Mouse (Mus musculus): ENCODE results near the gene Pros1. TPM values are rescaled to one million over a fixed set of nuclear protein-coding genes. Genes with fewer than 3 reads are reported as not detected.
A peak's percentile ranks its signal among the peaks of the same experiment; 100 is the strongest.

Gene Pros1
- total RNA-seq, 1 experiment = 37.6 TPM

DNA sequence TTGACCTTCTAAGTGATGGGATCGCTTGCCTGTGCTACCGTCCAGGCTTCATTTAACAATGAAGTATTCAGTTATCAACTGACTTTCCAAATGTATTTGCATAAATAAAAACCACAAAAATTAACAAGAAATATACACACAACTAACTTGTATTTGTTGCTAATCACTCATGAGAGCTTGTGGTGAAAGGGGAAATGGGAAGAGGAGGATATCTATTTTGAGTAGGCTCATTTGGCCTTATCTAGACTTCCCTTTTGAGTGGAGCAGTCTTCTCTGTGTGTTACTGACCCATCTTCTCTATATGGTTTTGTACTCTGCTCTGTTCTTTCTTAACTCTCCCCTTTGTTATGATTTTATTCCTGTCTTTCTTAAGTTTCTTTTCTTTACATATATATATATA is 2.2 kb downstream of the Pros1 start:
- in situ Hi-C loops (cut with MboI; ENCODE audit: low sequenced_read_pairs in 2 of 2, unreplicated experiment in 2 of 2) = no loop called here
- no peak overlapping the region for H3K9ac ChIP-seq (ENCODE audit: insufficient read depth, low read depth, low read length, poor library complexity, severe bottlenecking)
- no peaks in the 10 kb centered on the region for H3K9me3 ChIP-seq (ENCODE audit: control insufficient read depth, insufficient read depth, low read depth, low read length)
- no peak for TF ChIP-seq MAFK (IDR thresholded peaks at IDR 0.05; ENCODE audit: insufficient read depth, low read depth, low read length)
- no peak for TF ChIP-seq ZC3H11A (IDR thresholded peaks at IDR 0.05; ENCODE audit: borderline replicate concordance, low read depth, low read length)
- peaks cover 0 to 6% of the 10 kb centered on the region in 2 experiments; a peak in 1 of 4 replicates for H3K4me1 ChIP-seq (ENCODE audit: control insufficient read depth in 2 of 2, insufficient read depth in 2 of 2, low read length in 2 of 2, poor library complexity in 1 of 2)
- DNase-seq (ENCODE audit: low read depth, low spot score) = no peak
- H3K36me3 ChIP-seq (ENCODE audit: control insufficient read depth, insufficient read depth, low read length, poor library complexity, severe bottlenecking) = no peaks in the 10 kb centered on the region
- H3K27ac ChIP-seq (ENCODE audit: insufficient read depth, low read depth, low read length, poor library complexity, severe bottlenecking) = no peak overlapping the region
- no peak overlapping the region for H3K4me3 ChIP-seq (ENCODE audit: insufficient read depth in 1 of 2, low read depth in 1 of 2, low read length in 2 of 2, poor library complexity in 1 of 2, severe bottlenecking in 1 of 2)

DNA sequence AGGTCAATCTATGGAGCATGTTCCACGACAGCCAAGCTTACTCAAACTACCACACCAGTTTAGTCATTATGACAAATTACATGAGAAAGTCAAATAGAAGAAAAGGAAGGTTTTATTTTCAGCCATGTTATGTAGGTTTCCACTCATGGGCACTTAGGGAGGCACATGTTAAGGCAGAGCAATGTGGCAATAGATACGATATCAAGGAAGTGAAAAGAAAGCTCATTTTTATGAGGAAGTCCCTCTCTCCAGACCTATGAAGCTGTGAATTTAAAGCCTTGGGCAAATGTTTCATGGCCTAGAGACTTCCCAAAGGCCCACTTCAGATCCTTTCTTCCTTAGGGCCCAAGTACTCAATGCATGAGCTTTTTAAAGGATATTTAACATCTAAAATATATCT is 3.4 kb downstream of the Pros1 start:
- DNase-seq (ENCODE audit: low read depth, low spot score) = no peak
- H3K4me1 ChIP-seq (ENCODE audit: control insufficient read depth in 2 of 2, insufficient read depth in 2 of 2, low read length in 2 of 2, poor library complexity in 1 of 2) = peaks cover 0 to 6% of the 10 kb centered on the region in 2 experiments; a peak in 1 of 4 replicates
- no peak for TF ChIP-seq MAFK (IDR thresholded peaks at IDR 0.05; ENCODE audit: insufficient read depth, low read depth, low read length)
- TF ChIP-seq CHD2 (IDR thresholded peaks at IDR 0.05; ENCODE audit: low read depth, low read length) = no peak
- TF ChIP-seq HCFC1 (IDR thresholded peaks at IDR 0.05; ENCODE audit: borderline replicate concordance, insufficient read depth, low read length) = no peak
- TF ChIP-seq ZNF384 (IDR thresholded peaks at IDR 0.05; ENCODE audit: low read depth, low read length) = no peak
- TF ChIP-seq ZC3H11A (IDR thresholded peaks at IDR 0.05; ENCODE audit: borderline replicate concordance, low read depth, low read length) = no peak
- no peaks in the 10 kb centered on the region for H3K9me3 ChIP-seq (ENCODE audit: control insufficient read depth, insufficient read depth, low read depth, low read length)
- in situ Hi-C loops (cut with MboI; ENCODE audit: low sequenced_read_pairs in 2 of 2, unreplicated experiment in 2 of 2) = no loop called here
- H3K4me3 ChIP-seq (ENCODE audit: insufficient read depth in 1 of 2, low read depth in 1 of 2, low read length in 2 of 2, poor library complexity in 1 of 2, severe bottlenecking in 1 of 2) = no peak overlapping the region
- H3K9ac ChIP-seq (ENCODE audit: insufficient read depth, low read depth, low read length, poor library complexity, severe bottlenecking) = no peak overlapping the region
- H3K36me3 ChIP-seq (ENCODE audit: control insufficient read depth, insufficient read depth, low read length, poor library complexity, severe bottlenecking) = no peaks in the 10 kb centered on the region
- no peak overlapping the region for H3K27ac ChIP-seq (ENCODE audit: insufficient read depth, low read depth, low read length, poor library complexity, severe bottlenecking)

DNA sequence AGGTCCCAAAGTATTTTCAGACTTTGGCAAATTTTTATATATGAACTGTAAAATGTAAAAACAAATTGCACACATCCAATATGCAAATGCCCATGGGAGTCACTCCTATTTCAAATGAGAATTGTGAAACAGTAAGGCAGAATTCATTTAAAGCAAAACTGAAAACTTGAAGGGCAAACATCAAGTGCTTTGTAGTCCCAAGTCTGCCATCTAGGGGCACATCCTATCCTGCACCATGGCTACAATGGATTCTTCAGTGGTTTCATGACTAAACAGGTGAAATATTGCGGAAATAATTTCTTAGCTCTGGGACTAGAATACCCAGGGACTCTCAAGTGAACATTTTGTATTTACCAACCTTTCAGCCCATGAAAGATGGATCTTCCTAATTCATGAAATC is 3.9 kb downstream of the Pros1 start:
- TF ChIP-seq ZNF384 (IDR thresholded peaks at IDR 0.05; ENCODE audit: low read depth, low read length) (no peak), HCFC1 (IDR thresholded peaks at IDR 0.05; ENCODE audit: borderline replicate concordance, insufficient read depth, low read length) (no peak), ZC3H11A (IDR thresholded peaks at IDR 0.05; ENCODE audit: borderline replicate concordance, low read depth, low read length) (no peak), CHD2 (IDR thresholded peaks at IDR 0.05; ENCODE audit: low read depth, low read length) (no peak), MAFK (IDR thresholded peaks at IDR 0.05; ENCODE audit: insufficient read depth, low read depth, low read length) (no peak)
- DNase-seq (ENCODE audit: low read depth, low spot score) = no peak
- no peak overlapping the region for H3K9ac ChIP-seq (ENCODE audit: insufficient read depth, low read depth, low read length, poor library complexity, severe bottlenecking)
- no peaks in the 10 kb centered on the region for H3K9me3 ChIP-seq (ENCODE audit: control insufficient read depth, insufficient read depth, low read depth, low read length)
- H3K4me3 ChIP-seq (ENCODE audit: insufficient read depth in 1 of 2, low read depth in 1 of 2, low read length in 2 of 2, poor library complexity in 1 of 2, severe bottlenecking in 1 of 2) = no peak overlapping the region
- H3K27ac ChIP-seq (ENCODE audit: insufficient read depth, low read depth, low read length, poor library complexity, severe bottlenecking) = no peak overlapping the region
- in situ Hi-C loops (cut with MboI; ENCODE audit: low sequenced_read_pairs in 2 of 2, unreplicated experiment in 2 of 2) = no loop called here
- H3K36me3 ChIP-seq (ENCODE audit: control insufficient read depth, insufficient read depth, low read length, poor library complexity, severe bottlenecking) = no peaks in the 10 kb centered on the region
- peaks cover 0 to 6% of the 10 kb centered on the region in 2 experiments; a peak in 1 of 4 replicates for H3K4me1 ChIP-seq (ENCODE audit: control insufficient read depth in 2 of 2, insufficient read depth in 2 of 2, low read length in 2 of 2, poor library complexity in 1 of 2)

DNA sequence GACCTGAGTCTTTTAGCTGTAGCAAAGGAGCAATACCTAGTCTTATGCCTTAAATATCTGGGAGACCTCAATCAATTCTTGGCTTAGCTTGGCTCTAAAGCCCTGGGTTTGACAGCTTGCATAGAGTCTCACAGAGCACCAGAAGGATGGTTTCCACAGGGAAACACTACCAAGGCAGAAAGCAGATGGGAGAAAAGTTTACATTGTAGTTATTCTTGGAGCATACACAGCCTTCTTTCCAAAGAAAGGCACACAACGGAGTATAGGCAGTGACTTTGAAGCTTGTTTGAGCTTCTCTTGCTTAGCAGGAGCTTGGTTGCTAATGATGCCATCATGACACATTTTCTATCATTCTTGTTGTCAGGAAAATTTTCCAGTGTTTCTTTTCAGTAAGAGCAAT is 6.0 kb downstream of the Pros1 start:
- in situ Hi-C loops (cut with MboI; ENCODE audit: low sequenced_read_pairs in 2 of 2, unreplicated experiment in 2 of 2) = no loop called here
- no peaks in the 10 kb centered on the region for H3K4me1 ChIP-seq (ENCODE audit: control insufficient read depth in 2 of 2, insufficient read depth in 2 of 2, low read length in 2 of 2, poor library complexity in 1 of 2)
- no peak overlapping the region for H3K9ac ChIP-seq (ENCODE audit: insufficient read depth, low read depth, low read length, poor library complexity, severe bottlenecking)
- DNase-seq (ENCODE audit: low read depth, low spot score) = no peak
- no peak overlapping the region for H3K4me3 ChIP-seq (ENCODE audit: insufficient read depth in 1 of 2, low read depth in 1 of 2, low read length in 2 of 2, poor library complexity in 1 of 2, severe bottlenecking in 1 of 2)
- no peaks in the 10 kb centered on the region for H3K36me3 ChIP-seq (ENCODE audit: control insufficient read depth, insufficient read depth, low read length, poor library complexity, severe bottlenecking)
- TF ChIP-seq HCFC1 (IDR thresholded peaks at IDR 0.05; ENCODE audit: borderline replicate concordance, insufficient read depth, low read length) = no peak
- no peak for TF ChIP-seq MAFK (IDR thresholded peaks at IDR 0.05; ENCODE audit: insufficient read depth, low read depth, low read length)
- no peak for TF ChIP-seq ZC3H11A (IDR thresholded peaks at IDR 0.05; ENCODE audit: borderline replicate concordance, low read depth, low read length)
- no peak for TF ChIP-seq ZNF384 (IDR thresholded peaks at IDR 0.05; ENCODE audit: low read depth, low read length)
- no peak for TF ChIP-seq CHD2 (IDR thresholded peaks at IDR 0.05; ENCODE audit: low read depth, low read length)
- H3K27ac ChIP-seq (ENCODE audit: insufficient read depth, low read depth, low read length, poor library complexity, severe bottlenecking) = no peak overlapping the region
- no peaks in the 10 kb centered on the region for H3K9me3 ChIP-seq (ENCODE audit: control insufficient read depth, insufficient read depth, low read depth, low read length)

DNA sequence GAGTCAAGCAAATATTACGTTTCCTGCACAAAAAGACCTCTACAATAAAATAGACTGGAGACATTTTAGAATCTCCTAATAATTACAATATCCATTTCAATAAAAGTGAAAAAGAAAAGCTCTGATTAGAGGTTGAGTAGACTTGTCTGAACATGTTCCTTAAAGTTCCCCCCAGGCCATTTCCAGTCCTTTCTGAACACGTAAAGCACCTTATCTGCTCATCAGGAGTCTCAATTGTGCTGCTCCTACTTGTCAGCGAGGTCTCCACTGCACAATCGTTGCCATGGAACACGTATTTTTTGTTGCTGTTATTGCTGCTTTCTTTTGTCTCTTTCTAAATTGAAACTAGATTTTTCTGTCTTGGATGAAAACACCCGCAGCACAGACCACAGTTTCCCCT is 7.3 kb downstream of the Pros1 start:
- H3K4me1 ChIP-seq (ENCODE audit: control insufficient read depth in 2 of 2, insufficient read depth in 2 of 2, low read length in 2 of 2, poor library complexity in 1 of 2) = no peaks in the 10 kb centered on the region
- no peak overlapping the region for H3K4me3 ChIP-seq (ENCODE audit: insufficient read depth in 1 of 2, low read depth in 1 of 2, low read length in 2 of 2, poor library complexity in 1 of 2, severe bottlenecking in 1 of 2)
- DNase-seq (ENCODE audit: low read depth, low spot score) = no peak
- in situ Hi-C loops (cut with MboI; ENCODE audit: low sequenced_read_pairs in 2 of 2, unreplicated experiment in 2 of 2) = no loop called here
- H3K36me3 ChIP-seq (ENCODE audit: control insufficient read depth, insufficient read depth, low read length, poor library complexity, severe bottlenecking) = no peaks in the 10 kb centered on the region
- H3K9me3 ChIP-seq (ENCODE audit: control insufficient read depth, insufficient read depth, low read depth, low read length) = no peaks in the 10 kb centered on the region
- peak overlapping the region; percentile 31; the same call in 1 of the 2 replicates for H3K27ac ChIP-seq (ENCODE audit: insufficient read depth, low read depth, low read length, poor library complexity, severe bottlenecking)
- TF ChIP-seq CHD2 (IDR thresholded peaks at IDR 0.05; ENCODE audit: low read depth, low read length) (no peak), HCFC1 (IDR thresholded peaks at IDR 0.05; ENCODE audit: borderline replicate concordance, insufficient read depth, low read length) (no peak), ZC3H11A (IDR thresholded peaks at IDR 0.05; ENCODE audit: borderline replicate concordance, low read depth, low read length) (no peak), MAFK (IDR thresholded peaks at IDR 0.05; ENCODE audit: insufficient read depth, low read depth, low read length) (no peak), ZNF384 (IDR thresholded peaks at IDR 0.05; ENCODE audit: low read depth, low read length) (no peak)
- H3K9ac ChIP-seq (ENCODE audit: insufficient read depth, low read depth, low read length, poor library complexity, severe bottlenecking) = no peak overlapping the region
